In genomic region chr2:91710272-91711234, GRCm38 (mm10) we compare ENCODE assay signal across 8 mouse cellular contexts. TPM values are rescaled to one million over a fixed set of nuclear protein-coding genes. Genes with fewer than 3 reads are reported as not detected.
DNase-seq lines count a peak whose midpoint lies in the region; ATAC-seq and TF ChIP-seq lines count a peak whose summit lies in the region.

Gene Atg13, minus strand, starts transcription at chr2:91710576.
Gene Harbi1, plus strand, starts transcription at chr2:91710852.

- H3K27me3 ChIP-seq in MEL (ENCODE audit: control insufficient read depth in 1 of 2, insufficient read depth in 2 of 2, low read length in 2 of 2), result no peaks in the 10 kb centered on the region
- H3K27me3 ChIP-seq in cerebellum, adult 2 months (ENCODE audit: control insufficient read depth, insufficient read depth, low read length), result no peaks in the 10 kb centered on the region
- H3K27me3 ChIP-seq in hindbrain, embryonic 10.5 days (ENCODE audit: insufficient read depth, poor library complexity, severe bottlenecking), result no peaks in the 10 kb centered on the region
- H3K27me3 ChIP-seq in lung, postnatal 0 days (replicated peaks; ENCODE audit: insufficient read depth, low read length), result no peaks in the 10 kb centered on the region

- under 1% methylated on average over 66 of the region's 66 CpGs for WGBS in cerebellum, adult 2 months
- under 1% methylated on average over 66 of the region's 66 CpGs for WGBS in hindbrain, embryonic 10.5 days
- WGBS in lung, postnatal 0 days, result under 1% methylated on average over 66 of the region's 66 CpGs

- TF ChIP-seq RAD21 in MEL (IDR thresholded peaks at IDR 0.05; ENCODE audit: low read depth, low read length), result no peak

- TF ChIP-seq CTCF in MEL (IDR thresholded peaks at IDR 0.05 in 2 of 3, conservative IDR thresholded peaks at IDR 0.05 in 1 of 3; ENCODE audit: control insufficient read depth in 1 of 3, insufficient read depth in 1 of 3, low read depth in 2 of 3, low read length in 3 of 3, poor library complexity in 1 of 3, severe bottlenecking in 1 of 3), result no peak
- TF ChIP-seq CTCF in cerebellum, adult 2 months (IDR thresholded peaks at IDR 0.05; ENCODE audit: borderline replicate concordance, insufficient read depth, low read depth, low read length), result no peak
- no peak for TF ChIP-seq CTCF in lung, postnatal 0 days (IDR thresholded peaks at IDR 0.05)

- peak within 1 kb of the TSS; percentile 86 for H3K9ac ChIP-seq in MEL (ENCODE audit: control insufficient read depth, low read depth, low read length, poor library complexity, severe bottlenecking)
- peak within 1 kb of the TSS; percentile 87 for H3K9ac ChIP-seq in lung, postnatal 0 days (replicated peaks; ENCODE audit: low read depth)

- no peaks in the 10 kb centered on the region for H3K9me3 ChIP-seq in MEL (replicated peaks; ENCODE audit: insufficient read depth, low read length)
- no peaks in the 10 kb centered on the region for H3K9me3 ChIP-seq in hindbrain, embryonic 10.5 days
- no peaks in the 10 kb centered on the region for H3K9me3 ChIP-seq in lung, postnatal 0 days (ENCODE audit: low read length)

- peak within 1 kb of the TSS; percentile 80 to 85 for H3K4me3 ChIP-seq in MEL (ENCODE audit: control insufficient read depth in 1 of 2, insufficient read depth in 1 of 2, low read depth in 2 of 2, low read length in 2 of 2)
- H3K4me3 ChIP-seq in cerebellum, adult 2 months (replicated peaks; ENCODE audit: insufficient read depth, low read depth, low read length), result peak within 1 kb of the TSS; percentile 99
- H3K4me3 ChIP-seq in hindbrain, embryonic 10.5 days, result peak within 1 kb of the TSS; percentile 91
- H3K4me3 ChIP-seq in lung, postnatal 0 days (ENCODE audit: low read depth, low read length), result peak within 1 kb of the TSS; percentile 97

- H3K36me3 ChIP-seq in MEL (ENCODE audit: control insufficient read depth in 1 of 2, insufficient read depth in 2 of 2, low read length in 2 of 2), result peaks cover 0 to 19% of the 10 kb centered on the region in 2 experiments; a peak in 3 of 4 replicates
- H3K36me3 ChIP-seq in hindbrain, embryonic 10.5 days, result peaks cover 5% of the 10 kb centered on the region; the same call in 1 of the 2 replicates
- no peaks in the 10 kb centered on the region for H3K36me3 ChIP-seq in lung, postnatal 0 days (ENCODE audit: insufficient read depth, low read length)

- H3K79me2 ChIP-seq in MEL (ENCODE audit: control insufficient read depth, insufficient read depth, low read length, poor library complexity), result peaks cover 19% of the 10 kb centered on the region

- peak within 1 kb of the TSS; percentile 73 for H3K4me2 ChIP-seq in lung, postnatal 0 days (replicated peaks; ENCODE audit: low read depth, low read length)

- H3K27ac ChIP-seq in MEL (ENCODE audit: control insufficient read depth, low read depth, low read length), result peak within 1 kb of the TSS; percentile 89
- H3K27ac ChIP-seq in cerebellum, adult 2 months (ENCODE audit: insufficient read depth, low read length), result peak within 1 kb of the TSS; percentile 69
- peak within 1 kb of the TSS; percentile 96 for H3K27ac ChIP-seq in hindbrain, embryonic 10.5 days
- H3K27ac ChIP-seq in lung, postnatal 0 days (ENCODE audit: low read length), result peak within 1 kb of the TSS; percentile 91

- peaks cover 6 to 13% of the 10 kb centered on the region in 2 experiments for H3K4me1 ChIP-seq in MEL (ENCODE audit: control insufficient read depth in 1 of 2, insufficient read depth in 2 of 2, low read length in 2 of 2)
- H3K4me1 ChIP-seq in cerebellum, adult 2 months (ENCODE audit: control insufficient read depth, insufficient read depth, low read length), result no peaks in the 10 kb centered on the region; the same call in 1 of the 2 replicates
- H3K4me1 ChIP-seq in hindbrain, embryonic 10.5 days (replicated peaks), result peaks cover 22% of the 10 kb centered on the region
- H3K4me1 ChIP-seq in lung, postnatal 0 days (ENCODE audit: insufficient read depth, low read depth, low read length), result peaks cover 3% of the 10 kb centered on the region; the same call in 1 of the 2 replicates

- peak; percentile 96 for DNase-seq in MEL (ENCODE audit: low read depth, low spot score)
- DNase-seq in cerebellum, adult 2 months, result peak; percentile 94
- DNase-seq in forelimb bud, embryonic 11.5 days (ENCODE audit: low read depth, low spot score), result peak; percentile 89
- DNase-seq in hindbrain, embryonic 10.5 days (ENCODE audit: low spot score), result peak; percentile 89
- DNase-seq in layer of hippocampus, adult 9-11 months, result peak; percentile 91
- DNase-seq in lung, postnatal 0 days (ENCODE audit: low spot score), result peak; percentile 96
- DNase-seq in ovary, postnatal 14 days (ENCODE audit: low spot score), result peak; percentile 91
- DNase-seq in thymus, postnatal 14 days, result peak; percentile 95

- TF ChIP-seq POLR2A in MEL (IDR thresholded peaks at IDR 0.05; ENCODE audit: control insufficient read depth in 1 of 2, insufficient read depth in 1 of 2, low read depth in 1 of 2, low read length in 2 of 2, poor library complexity in 1 of 2), result peak; percentile 75 to 86
- TF ChIP-seq POLR2A in cerebellum, adult 2 months (IDR thresholded peaks at IDR 0.05; ENCODE audit: borderline replicate concordance, insufficient read depth, low read length), result peak; percentile 77; the same call in 1 of the 2 replicates

- no peak for TF ChIP-seq EP300 in MEL (IDR thresholded peaks at IDR 0.05; ENCODE audit: low read depth in 1 of 2, low read length in 2 of 2)
- peak; percentile 63 for TF ChIP-seq EP300 in lung, postnatal 0 days (IDR thresholded peaks at IDR 0.05)

- peak; percentile 99 for ATAC-seq in lung, postnatal 0 days

TF ChIP-seq in MEL, 35 proteins besides CTCF, POLR2A, EP300 and RAD21 (continues in another document):
- TF ChIP-seq ELF1 (IDR thresholded peaks at IDR 0.05; ENCODE audit: low read depth, low read length) (peak; percentile 92), KAT2A (conservative IDR thresholded peaks at IDR 0.05; ENCODE audit: low read depth, low read length) (no peak; the same call in 1 of the 2 replicates), NRF1 (IDR thresholded peaks at IDR 0.05; ENCODE audit: insufficient read depth, low read depth, low read length, poor library complexity, severe bottlenecking) (peak; percentile 62), POLR2AphosphoS5 (IDR thresholded peaks at IDR 0.05; ENCODE audit: borderline replicate concordance, low read depth, low read length) (no peak), MYC (IDR thresholded peaks at IDR 0.05; ENCODE audit: low read depth, low read length) (0 out of 2 replicates have a peak, but pooled peaks have one; percentile 58), RCOR1 (IDR thresholded peaks at IDR 0.05; ENCODE audit: low read depth, low read length) (no peak), JUND (IDR thresholded peaks at IDR 0.05; ENCODE audit: low read depth, low read length) (no peak), ZMIZ1 (IDR thresholded peaks at IDR 0.05; ENCODE audit: low read depth, low read length) (peak; percentile 82; the same call in 1 of the 2 replicates), MEF2A (IDR thresholded peaks at IDR 0.05; ENCODE audit: extremely low read depth, insufficient replicate concordance, low read depth, low read length, poor library complexity, severe bottlenecking) (0 out of 2 replicates have a peak, but pooled peaks have one; percentile 14), MAZ (IDR thresholded peaks at IDR 0.05; ENCODE audit: low read depth, low read length) (0 out of 2 replicates have a peak, but pooled peaks have one; percentile 15), MXI1 (IDR thresholded peaks at IDR 0.05; ENCODE audit: low read depth, low read length) (peak; percentile 79), ZC3H11A (IDR thresholded peaks at IDR 0.05; ENCODE audit: low read depth, low read length) (peak; percentile 100), TAL1 (IDR thresholded peaks at IDR 0.05; ENCODE audit: low read length) (no peak), MAFK (IDR thresholded peaks at IDR 0.05; ENCODE audit: borderline replicate concordance, low read depth, low read length) (no peak), MAX (IDR thresholded peaks at IDR 0.05; ENCODE audit: low read length) (peak; percentile 66), SIN3A (IDR thresholded peaks at IDR 0.05; ENCODE audit: low read length) (peak; percentile 88), POLR2AphosphoS2 (IDR thresholded peaks at IDR 0.05; ENCODE audit: low read length) (peak; percentile 85), CHD1 (IDR thresholded peaks at IDR 0.05; ENCODE audit: low read depth, low read length) (0 out of 2 replicates have a peak, but pooled peaks have one; percentile 47), TCF12 (IDR thresholded peaks at IDR 0.05; ENCODE audit: low read depth, low read length) (peak; percentile 24), NELFE (IDR thresholded peaks at IDR 0.05; ENCODE audit: low read depth, low read length) (peak; percentile 82), UBTF (IDR thresholded peaks at IDR 0.05; ENCODE audit: borderline replicate concordance, insufficient read depth, low read depth, low read length) (no peak), BHLHE40 (IDR thresholded peaks at IDR 0.05; ENCODE audit: borderline replicate concordance, low read depth, low read length) (peak; percentile 89), USF2 (IDR thresholded peaks at IDR 0.05; ENCODE audit: borderline replicate concordance in 1 of 2, insufficient read depth in 1 of 2, low read depth in 1 of 2, low read length in 2 of 2) (no peak), HCFC1 (IDR thresholded peaks at IDR 0.05; ENCODE audit: low read depth, low read length) (peak; percentile 92), ZNF384 (IDR thresholded peaks at IDR 0.05; ENCODE audit: low read depth, low read length) (no peak), ETS1 (IDR thresholded peaks at IDR 0.05; ENCODE audit: low read depth, low read length) (peak; percentile 34; the same call in 1 of the 2 replicates), TBP (IDR thresholded peaks at IDR 0.05; ENCODE audit: low read depth, low read length) (no peak; the same call in 1 of the 2 replicates)

RNA-seq across cellular contexts. Expression of gene Atg13, which starts in this region (rescaled TPM):
- total RNA-seq in MEL (2012; rRNA removed), result 7.4 and 8.4 TPM in 2 replicates
- polyA plus RNA-seq in MEL (2012; ENCODE audit: insufficient read depth in 1 of 2, insufficient read length in 2 of 2, low read depth in 1 of 2, low replicate concordance in 2 of 2, missing spikeins in 1 of 2), result 10 to 100 TPM in 1 of 2 experiments, not detected in 1; 27.7 TPM
- 126 and 129 TPM in 2 replicates for polyA plus RNA-seq in cerebellum, adult 2 months (2012; rRNA removed)
- polyA plus RNA-seq in hindbrain, embryonic 10.5 days (2016; fragmentation: Nextera tagmentation; extraction: Ambion mirVana), result 24.0 and 31.0 TPM in 2 replicates
- 23.1 and 26.2 TPM in 2 replicates for polyA plus RNA-seq in lung, postnatal 0 days (2015; fragmentation: Nextera tagmentation; extraction: Ambion mirVana)

RNA-seq across cellular contexts. Expression of gene Harbi1, which starts in this region (rescaled TPM):
- total RNA-seq in MEL (2012; rRNA removed), result 6.8 and 8.2 TPM in 2 replicates
- polyA plus RNA-seq in MEL (2012; ENCODE audit: insufficient read depth in 1 of 2, insufficient read length in 2 of 2, low read depth in 1 of 2, low replicate concordance in 2 of 2, missing spikeins in 1 of 2), result 1 to 10 TPM in 1 of 2 experiments, not detected in 1; 7.8 TPM
- 4.4 and 4.7 TPM in 2 replicates for polyA plus RNA-seq in cerebellum, adult 2 months (2012; rRNA removed)
- 20.8 and 20.9 TPM in 2 replicates for polyA plus RNA-seq in hindbrain, embryonic 10.5 days (2016; fragmentation: Nextera tagmentation; extraction: Ambion mirVana)
- 11.5 and 12.2 TPM in 2 replicates for polyA plus RNA-seq in lung, postnatal 0 days (2015; fragmentation: Nextera tagmentation; extraction: Ambion mirVana)

Comparison
In these comparisons a context has a peak if more than half of its experiments do, and no peak if none do; other contexts are left out.
1. Peak in every context shown above with its lines: DNase-seq, ATAC-seq, H3K4me3 ChIP-seq and H3K27ac ChIP-seq.